Mouse (Mus musculus): ENCODE data around the gene Acads. TPM values are rescaled to one million over a fixed set of nuclear protein-coding genes. Genes with fewer than 3 reads are reported as not detected.
A peak's percentile ranks its signal among the peaks of the same experiment; 100 is the strongest.

Gene Acads
- polyA plus RNA-seq, 1 experiment, result 95.9 TPM

DNA sequence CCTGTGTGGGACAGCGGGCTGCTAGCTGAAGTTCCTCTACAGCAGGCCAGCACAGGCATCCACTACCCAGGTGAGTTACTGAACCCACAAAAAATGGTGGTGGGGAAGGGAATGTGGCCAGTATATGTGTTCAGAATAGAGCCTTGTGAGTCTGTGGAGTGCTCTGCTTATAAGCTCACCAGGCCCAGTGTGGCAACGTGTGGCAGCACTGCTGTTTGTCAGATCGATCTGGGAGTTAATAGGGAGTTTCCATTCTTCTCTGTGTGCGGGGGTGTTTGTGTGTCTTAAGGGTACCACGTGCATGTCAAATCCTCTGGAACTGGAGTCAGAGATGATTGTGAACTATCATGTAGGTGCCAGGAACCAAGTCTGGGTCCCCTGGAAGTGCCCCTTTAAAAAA lies 19.6 kb downstream of the Acads start:
- WGBS, result 72% methylated on average over 5 of the region's 5 CpGs
- Histone ChIP-seq H3K27me3 (ENCODE audit: control insufficient read depth, insufficient read depth, low read length) (no peaks in the 10 kb centered on the region), H3K4me1 (ENCODE audit: control insufficient read depth, insufficient read depth, insufficient read length, low read length) (no peaks in the 10 kb centered on the region), H3K27ac (ENCODE audit: insufficient read depth, low read depth, low read length) (no peak overlapping the region), H3K36me3 (ENCODE audit: control insufficient read depth, insufficient read depth, low read length) (peaks cover 44% of the 10 kb centered on the region), H3K4me3 (ENCODE audit: low read depth, low read length) (no peak overlapping the region)
- TF ChIP-seq CTCF (IDR thresholded peaks at IDR 0.05; ENCODE audit: extremely low read depth, insufficient read length, insufficient replicate concordance, low read depth, low read length) (no peak), POLR2A (IDR thresholded peaks at IDR 0.05; ENCODE audit: low read depth, low read length) (no peak)

GRCm38 (mm10) chr5:115098195-115098594 lies 21.0 kb downstream of the Acads start, which contains the start of gene Gm10401:
TSS of gene Gm10401 (minus strand) at chr5:115098295.
- TF ChIP-seq POLR2A (IDR thresholded peaks at IDR 0.05; ENCODE audit: low read depth, low read length) (no peak), CTCF (IDR thresholded peaks at IDR 0.05; ENCODE audit: extremely low read depth, insufficient read length, insufficient replicate concordance, low read depth, low read length) (no peak)
- Histone ChIP-seq H3K4me3 (ENCODE audit: low read depth, low read length) (no peak within 1 kb of the TSS), H3K27me3 (ENCODE audit: control insufficient read depth, insufficient read depth, low read length) (no peaks in the 10 kb centered on the region), H3K36me3 (ENCODE audit: control insufficient read depth, insufficient read depth, low read length) (peaks cover 46% of the 10 kb centered on the region), H3K4me1 (ENCODE audit: control insufficient read depth, insufficient read depth, insufficient read length, low read length) (no peaks in the 10 kb centered on the region), H3K27ac (ENCODE audit: insufficient read depth, low read depth, low read length) (no peak within 1 kb of the TSS)
- 99% methylated on average over 8 of the region's 8 CpGs for WGBS

DNA sequence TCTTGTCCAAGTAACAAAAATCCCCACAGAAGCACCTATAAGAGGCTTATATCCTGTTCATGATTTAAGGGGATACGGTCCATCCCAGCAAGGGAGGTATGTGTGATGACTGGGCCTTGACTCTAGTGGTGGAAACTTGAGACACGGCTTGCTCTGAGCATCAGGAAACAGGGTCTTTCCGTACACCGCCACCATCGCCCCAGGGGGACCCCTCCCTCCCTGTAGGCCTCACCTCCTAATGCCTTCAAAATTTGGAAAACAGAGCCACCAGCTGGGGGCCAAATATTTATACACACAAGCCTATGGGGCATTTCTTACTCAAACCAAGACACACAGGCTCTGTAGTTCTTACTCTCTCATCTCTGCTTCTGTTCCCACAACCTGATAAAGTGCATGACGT lies 27.4 kb downstream of the Acads start:
- H3K4me3 ChIP-seq (ENCODE audit: low read depth, low read length), result no peak overlapping the region
- H3K27me3 ChIP-seq (ENCODE audit: control insufficient read depth, insufficient read depth, low read length), result no peaks in the 10 kb centered on the region
- no peak for TF ChIP-seq POLR2A (IDR thresholded peaks at IDR 0.05; ENCODE audit: low read depth, low read length)
- no peak for TF ChIP-seq CTCF (IDR thresholded peaks at IDR 0.05; ENCODE audit: extremely low read depth, insufficient read length, insufficient replicate concordance, low read depth, low read length)
- H3K4me1 ChIP-seq (ENCODE audit: control insufficient read depth, insufficient read depth, insufficient read length, low read length), result peaks cover 6% of the 10 kb centered on the region; the same call in 1 of the 2 replicates
- peaks cover 53% of the 10 kb centered on the region for H3K36me3 ChIP-seq (ENCODE audit: control insufficient read depth, insufficient read depth, low read length)
- no peak overlapping the region for H3K27ac ChIP-seq (ENCODE audit: insufficient read depth, low read depth, low read length)
- WGBS, result 93% methylated on average over 6 of the region's 6 CpGs

GRCm38 (mm10) chr5:115091015-115091414 lies 28.1 kb downstream of the Acads start:
- 31% methylated on average over 3 of the region's 3 CpGs for whole genome bisulfite sequencing
- Histone ChIP-seq H3K36me3 (ENCODE audit: control insufficient read depth, insufficient read depth, low read length) (peaks cover 52% of the 10 kb centered on the region), H3K27me3 (ENCODE audit: control insufficient read depth, insufficient read depth, low read length) (no peaks in the 10 kb centered on the region), H3K4me1 (ENCODE audit: control insufficient read depth, insufficient read depth, insufficient read length, low read length) (peaks cover 6% of the 10 kb centered on the region; the same call in 1 of the 2 replicates), H3K27ac (ENCODE audit: insufficient read depth, low read depth, low read length) (peak overlapping the region; percentile 48; the same call in 1 of the 2 replicates), H3K4me3 (ENCODE audit: low read depth, low read length) (no peak overlapping the region)
- no peak for TF ChIP-seq CTCF (IDR thresholded peaks at IDR 0.05; ENCODE audit: extremely low read depth, insufficient read length, insufficient replicate concordance, low read depth, low read length)
- no peak for TF ChIP-seq POLR2A (IDR thresholded peaks at IDR 0.05; ENCODE audit: low read depth, low read length)

- H3K27ac ChIP-seq (ENCODE audit: insufficient read depth, low read depth, low read length), result peak overlapping the region; percentile 76
- 26% methylated on average over 5 of the region's 5 CpGs for WGBS
- H3K4me1 ChIP-seq (ENCODE audit: control insufficient read depth, insufficient read depth, insufficient read length, low read length), result peaks cover 7% of the 10 kb centered on the region; the same call in 1 of the 2 replicates
- peaks cover 48% of the 10 kb centered on the region for H3K36me3 ChIP-seq (ENCODE audit: control insufficient read depth, insufficient read depth, low read length)
- TF ChIP-seq CTCF (IDR thresholded peaks at IDR 0.05; ENCODE audit: extremely low read depth, insufficient read length, insufficient replicate concordance, low read depth, low read length) (peak; percentile 59; the same call in 1 of the 2 replicates), POLR2A (IDR thresholded peaks at IDR 0.05; ENCODE audit: low read depth, low read length) (no peak)
- no peak overlapping the region for H3K4me3 ChIP-seq (ENCODE audit: low read depth, low read length)
- H3K27me3 ChIP-seq (ENCODE audit: control insufficient read depth, insufficient read depth, low read length), result no peaks in the 10 kb centered on the region
These were observed 29.4 kb downstream of the Acads start for GRCm38 (mm10) chr5:115089592-115090268.

DNA sequence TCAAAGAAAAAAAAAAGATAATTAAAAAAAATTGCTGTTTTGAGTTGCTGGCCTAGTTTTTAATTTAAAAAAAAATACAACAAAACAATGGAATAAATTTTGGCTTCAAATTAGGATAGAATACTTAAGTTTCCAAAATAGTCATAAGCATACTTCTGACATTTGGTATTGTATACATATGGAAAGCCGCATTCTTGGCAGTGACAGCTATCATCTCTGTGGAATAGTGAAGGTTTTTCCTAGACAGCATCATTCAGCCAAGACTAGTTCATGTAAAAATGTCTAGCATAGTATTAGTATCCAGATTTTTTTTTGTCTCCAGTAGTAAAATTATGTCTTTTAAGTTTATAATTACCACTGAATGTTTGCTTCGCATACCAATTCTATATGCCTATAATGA lies 33.5 kb downstream of the Acads start:
- H3K4me3 ChIP-seq (ENCODE audit: low read depth, low read length), result no peak overlapping the region
- H3K36me3 ChIP-seq (ENCODE audit: control insufficient read depth, insufficient read depth, low read length), result peaks cover 67% of the 10 kb centered on the region
- H3K27ac ChIP-seq (ENCODE audit: insufficient read depth, low read depth, low read length), result no peak overlapping the region
- H3K4me1 ChIP-seq (ENCODE audit: control insufficient read depth, insufficient read depth, insufficient read length, low read length), result peaks cover 8% of the 10 kb centered on the region; the same call in 1 of the 2 replicates
- 98% methylated on average over 2 of the region's 2 CpGs for WGBS
- no peaks in the 10 kb centered on the region for H3K27me3 ChIP-seq (ENCODE audit: control insufficient read depth, insufficient read depth, low read length)
- TF ChIP-seq POLR2A (IDR thresholded peaks at IDR 0.05; ENCODE audit: low read depth, low read length) (no peak), CTCF (IDR thresholded peaks at IDR 0.05; ENCODE audit: extremely low read depth, insufficient read length, insufficient replicate concordance, low read depth, low read length) (no peak)

GRCm38 (mm10) chr5:115083492-115083891 lies 35.7 kb downstream of the Acads start:
- 0 out of 2 replicates have a peak, but pooled peaks cover 3% of the 10 kb centered on the region for H3K4me1 ChIP-seq (ENCODE audit: control insufficient read depth, insufficient read depth, insufficient read length, low read length)
- H3K27ac ChIP-seq (ENCODE audit: insufficient read depth, low read depth, low read length), result no peak overlapping the region
- H3K27me3 ChIP-seq (ENCODE audit: control insufficient read depth, insufficient read depth, low read length), result no peaks in the 10 kb centered on the region
- peaks cover 54% of the 10 kb centered on the region for H3K36me3 ChIP-seq (ENCODE audit: control insufficient read depth, insufficient read depth, low read length)
- no peak for TF ChIP-seq POLR2A (IDR thresholded peaks at IDR 0.05; ENCODE audit: low read depth, low read length)
- TF ChIP-seq CTCF (IDR thresholded peaks at IDR 0.05; ENCODE audit: extremely low read depth, insufficient read length, insufficient replicate concordance, low read depth, low read length), result no peak
- 82% methylated on average over 6 of the region's 6 CpGs for WGBS
- H3K4me3 ChIP-seq (ENCODE audit: low read depth, low read length), result no peak overlapping the region

All from small intestine, adult 2 months (tissue).